ENCODE assay signal across 9 mouse cellular contexts in the genomic region with DNA sequence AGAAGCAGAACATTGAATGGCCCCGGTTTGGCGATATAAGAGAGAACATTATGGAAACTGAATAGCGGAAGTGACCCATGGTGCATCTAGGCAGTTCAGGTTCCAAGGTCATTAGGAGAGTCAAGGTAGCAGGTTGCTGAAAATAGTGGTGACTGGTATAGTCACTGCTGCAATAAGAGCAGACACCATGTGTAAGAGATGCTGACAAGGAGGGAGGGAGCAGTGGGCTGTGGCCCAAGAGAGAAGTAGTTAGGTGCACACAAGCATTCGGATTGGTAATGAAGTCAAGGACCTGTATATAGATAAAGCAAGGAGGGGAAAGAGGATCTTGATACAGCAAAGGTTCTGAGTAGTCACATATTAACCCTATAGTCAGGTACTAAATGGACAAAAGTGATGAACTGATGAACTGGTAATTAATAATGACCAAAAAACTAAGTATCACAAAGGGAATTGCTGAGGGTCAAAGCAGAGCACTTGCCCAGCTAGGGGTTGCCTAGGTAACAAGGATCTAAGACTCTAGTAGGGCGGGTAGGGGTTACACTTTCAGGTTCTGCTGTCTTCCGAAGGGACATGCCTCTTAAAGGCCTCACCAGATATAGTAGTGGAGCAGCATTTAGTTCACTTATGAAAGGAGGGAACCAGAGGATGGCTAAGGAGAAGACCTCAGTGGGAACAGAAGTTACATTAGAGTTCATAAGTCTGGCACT.
DNase-seq lines count a peak whose midpoint lies in the region; ATAC-seq and TF ChIP-seq lines count a peak whose summit lies in the region.
"Had no signal": no experiment of that assay in that cellular context is flagged by ENCODE, and none has a peak within 500 bp of the region (broad histone marks: within the 10 kb centered on the region; RNA-seq: fewer than 3 reads in every experiment).

No protein-coding gene starts in this region.

- 0 out of 2 replicates have a peak, but pooled peaks cover 2% of the 10 kb centered on the region for H3K9me3 ChIP-seq in hindbrain, embryonic 10.5 days
- H3K9me3 ChIP-seq in hindbrain, embryonic 13.5 days, result no peaks in the 10 kb centered on the region
- H3K9me3 ChIP-seq in CH12.LX (replicated peaks; ENCODE audit: low read length), result peaks cover 12% of the 10 kb centered on the region
- peaks cover 4% of the 10 kb centered on the region; the same call in 1 of the 2 replicates for H3K9me3 ChIP-seq in hindbrain, embryonic 14.5 days (ENCODE audit: control insufficient read depth, low read length)

- no peak for TF ChIP-seq RAD21 in CH12.LX (IDR thresholded peaks at IDR 0.05; ENCODE audit: low read depth, low read length)

- H3K4me2 ChIP-seq in hindbrain, embryonic 13.5 days, result no peak overlapping the region
- H3K4me2 ChIP-seq in CH12.LX (ENCODE audit: insufficient read depth, low read depth, poor library complexity, severe bottlenecking), result no peak overlapping the region
- H3K4me2 ChIP-seq in hindbrain, embryonic 14.5 days (replicated peaks), result no peak overlapping the region

- no peaks in the 10 kb centered on the region for H3K79me2 ChIP-seq in CH12.LX (replicated peaks; ENCODE audit: control insufficient read depth, extremely low read depth, insufficient read depth, poor library complexity, severe bottlenecking)

- no peak for DNase-seq in hindbrain, embryonic 10.5 days (ENCODE audit: low spot score)
- DNase-seq in A20 (ENCODE audit: low read depth, low spot score) (peak; percentile 16), CH12.LX (ENCODE audit: extremely low read depth) (no peak)
- DNase-seq in hindbrain, embryonic 14.5 days (ENCODE audit: low spot score), result no peak
- DNase-seq in gastrocnemius, adult 8-10 months (ENCODE audit: low spot score in 2 of 2), result no peak
- no peak for DNase-seq in kidney, adult 2 months

- no peaks in the 10 kb centered on the region for H3K27me3 ChIP-seq in hindbrain, embryonic 10.5 days (ENCODE audit: insufficient read depth, poor library complexity, severe bottlenecking)
- no peaks in the 10 kb centered on the region for H3K27me3 ChIP-seq in hindbrain, embryonic 13.5 days
- no peaks in the 10 kb centered on the region for H3K27me3 ChIP-seq in CH12.LX (replicated peaks)
- H3K27me3 ChIP-seq in hindbrain, embryonic 14.5 days (ENCODE audit: control insufficient read depth, insufficient read depth, low read length), result no peaks in the 10 kb centered on the region
- H3K27me3 ChIP-seq in kidney, adult 2 months (replicated peaks; ENCODE audit: control insufficient read depth, insufficient read depth, low read length), result no peaks in the 10 kb centered on the region

- in situ Hi-C loops in CH12.LX (cut with MboI; ENCODE audit: low pct_ligation_motif_present, low pct_unique_long_range_greater_than_20kb, low sequenced_read_pairs), result loop anchor here (5.0 to 25.0 kb wide), 4 partner anchors 160 to 578 kb away; a partner anchor contains a TSS

- H3K9ac ChIP-seq in hindbrain, embryonic 13.5 days, result no peak overlapping the region
- 0 out of 2 replicates have a peak overlapping the region, but pooled peaks have one; percentile 25 for H3K9ac ChIP-seq in CH12.LX (ENCODE audit: insufficient read depth, low read depth)
- H3K9ac ChIP-seq in hindbrain, embryonic 14.5 days, result no peak overlapping the region
- H3K9ac ChIP-seq: liver, embryonic 14.5 days had no signal

- no peak for TF ChIP-seq CTCF in CH12.LX (conservative IDR thresholded peaks at IDR 0.05 in 1 of 2, IDR thresholded peaks at IDR 0.05 in 1 of 2; ENCODE audit: low read depth in 2 of 2, low read length in 2 of 2)
- no peak for TF ChIP-seq CTCF in kidney, adult 2 months (conservative IDR thresholded peaks at IDR 0.05; ENCODE audit: insufficient read depth, insufficient read length, low read depth, low read length)

- dilution Hi-C loops in CH12.LX (cut with MboI; ENCODE audit: extremely low pct_ligation_motif_present, extremely low pct_unique_long_range_greater_than_20kb, low sequenced_read_pairs), result loop anchor here (25.0 kb wide), 1 partner anchor 160 kb away; a partner anchor contains a TSS

- H3K27ac ChIP-seq in hindbrain, embryonic 10.5 days, result peak overlapping the region; percentile 57
- H3K27ac ChIP-seq in hindbrain, embryonic 13.5 days, result no peak overlapping the region
- H3K27ac ChIP-seq in CH12.LX (ENCODE audit: insufficient read depth, low read depth), result no peak overlapping the region
- no peak overlapping the region for H3K27ac ChIP-seq in hindbrain, embryonic 14.5 days
- no peak overlapping the region for H3K27ac ChIP-seq in kidney, adult 2 months (ENCODE audit: insufficient read depth, low read depth, low read length)
- H3K27ac ChIP-seq: liver, embryonic 14.5 days had no signal

- no peak for ATAC-seq in hindbrain, embryonic 13.5 days (ENCODE audit: low FRiP score)
- ATAC-seq in hindbrain, embryonic 14.5 days (ENCODE audit: low FRiP score), result 0 out of 2 replicates have a peak, but pooled peaks have one; percentile 23

- TF ChIP-seq POLR2A in CH12.LX (IDR thresholded peaks at IDR 0.05; ENCODE audit: low read depth, low read length), result no peak
- no peak for TF ChIP-seq POLR2A in kidney, adult 2 months (IDR thresholded peaks at IDR 0.05; ENCODE audit: low read depth, low read length)

- peaks cover 22% of the 10 kb centered on the region for H3K4me1 ChIP-seq in hindbrain, embryonic 10.5 days (replicated peaks)
- H3K4me1 ChIP-seq in hindbrain, embryonic 13.5 days (replicated peaks), result peaks cover 11% of the 10 kb centered on the region
- H3K4me1 ChIP-seq in CH12.LX (ENCODE audit: control insufficient read depth in 1 of 2, insufficient read depth in 2 of 2), result peaks cover 5 to 49% of the 10 kb centered on the region in 2 experiments; a peak in 3 of 4 replicates
- no peaks in the 10 kb centered on the region for H3K4me1 ChIP-seq in hindbrain, embryonic 14.5 days (replicated peaks; ENCODE audit: control insufficient read depth, insufficient read depth, low read length)
- H3K4me1 ChIP-seq in kidney, adult 2 months (ENCODE audit: control insufficient read depth, insufficient read depth, low read length), result no peaks in the 10 kb centered on the region

- WGBS in hindbrain, embryonic 10.5 days, result 78% methylated on average over 6 of the region's 6 CpGs
- 83% methylated on average over 6 of the region's 6 CpGs for WGBS in hindbrain, embryonic 13.5 days
- 79% methylated on average over 6 of the region's 6 CpGs for WGBS in hindbrain, embryonic 14.5 days
- WGBS in kidney, adult 2 months, result 90% methylated on average over 6 of the region's 6 CpGs

- no peak overlapping the region for H3K4me3 ChIP-seq in hindbrain, embryonic 10.5 days
- no peak overlapping the region for H3K4me3 ChIP-seq in hindbrain, embryonic 13.5 days
- H3K4me3 ChIP-seq in CH12.LX (replicated peaks in 1 of 3; ENCODE audit: low read depth in 2 of 3, low read length in 2 of 3, poor library complexity in 1 of 3), result no peak overlapping the region
- no peak overlapping the region for H3K4me3 ChIP-seq in hindbrain, embryonic 14.5 days (replicated peaks; ENCODE audit: low read length)
- H3K4me3 ChIP-seq in kidney, adult 2 months (ENCODE audit: insufficient read depth, low read depth, low read length), result no peak overlapping the region

- no peak for TF ChIP-seq EP300 in CH12.LX (IDR thresholded peaks at IDR 0.05; ENCODE audit: low read length)

- H3K36me3 ChIP-seq in hindbrain, embryonic 10.5 days, result peaks cover 75% of the 10 kb centered on the region
- peaks cover 11% of the 10 kb centered on the region; the same call in 1 of the 2 replicates for H3K36me3 ChIP-seq in hindbrain, embryonic 13.5 days
- no peaks in the 10 kb centered on the region for H3K36me3 ChIP-seq in CH12.LX (replicated peaks in 1 of 2; ENCODE audit: control insufficient read depth in 1 of 2, insufficient read depth in 1 of 2, low read length in 1 of 2)
- H3K36me3 ChIP-seq in hindbrain, embryonic 14.5 days (replicated peaks; ENCODE audit: control insufficient read depth, insufficient read depth), result no peaks in the 10 kb centered on the region
- no peaks in the 10 kb centered on the region for H3K36me3 ChIP-seq in kidney, adult 2 months (ENCODE audit: control insufficient read depth, insufficient read depth, low read length)
- H3K36me3 ChIP-seq: G1E had no signal

TF ChIP-seq in CH12.LX, 34 proteins besides CTCF, POLR2A, EP300 and RAD21:
- TF ChIP-seq PAX5 (IDR thresholded peaks at IDR 0.05; ENCODE audit: low read length) (no peak), ZC3H11A (IDR thresholded peaks at IDR 0.05; ENCODE audit: low read depth, low read length) (no peak)
TF ChIP-seq in CH12.LX: peak in this region for 0.
